Mouse (Mus musculus): Measurements from ENCODE around the gene Lin37. TPM values are rescaled to one million over a fixed set of nuclear protein-coding genes. Genes with fewer than 3 reads are reported as not detected.

The Lin37 gene
- polyA plus RNA-seq, 1 experiment, result 33.8 TPM

DNA sequence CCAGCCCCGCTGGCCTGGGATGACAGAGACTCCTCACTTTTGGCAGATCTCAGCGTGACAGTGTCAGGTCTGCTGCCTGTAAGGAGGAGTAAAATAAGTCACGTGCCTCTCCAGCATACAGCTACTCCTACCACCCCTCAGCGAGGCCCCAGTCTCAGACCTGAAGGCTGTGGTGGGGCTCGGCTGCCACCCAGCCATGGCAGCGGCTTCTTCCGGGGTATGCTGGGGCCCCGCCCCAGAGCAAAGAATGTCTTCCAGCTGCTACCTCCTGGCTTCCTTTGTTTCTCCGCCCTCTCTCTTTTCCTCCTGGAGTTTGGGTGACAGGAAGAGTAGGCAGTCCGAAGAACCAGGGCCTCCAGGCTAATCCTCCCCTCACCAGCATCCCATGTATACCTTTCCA, 33.7 kb downstream of the Lin37 start:
- Histone ChIP-seq H3K36me3 (ENCODE audit: control insufficient read depth, insufficient read depth, low read length) (no peaks in the 10 kb centered on the region), H3K4me1 (ENCODE audit: control insufficient read depth, insufficient read depth, low read length) (no peaks in the 10 kb centered on the region), H3K4me3 (ENCODE audit: insufficient read depth, low read depth, low read length) (0 out of 2 replicates have a peak overlapping the region, but pooled peaks have one; percentile 8), H3K27ac (ENCODE audit: insufficient read depth, low read depth, low read length) (no peak overlapping the region), H3K27me3 (replicated peaks; ENCODE audit: control insufficient read depth, insufficient read depth, low read length) (no peaks in the 10 kb centered on the region)
- TF ChIP-seq CTCF (conservative IDR thresholded peaks at IDR 0.05; ENCODE audit: insufficient read depth, insufficient read length, low read depth, low read length), result no peak
- no peak for TF ChIP-seq POLR2A (IDR thresholded peaks at IDR 0.05; ENCODE audit: low read depth, low read length)
- WGBS, result 57% methylated on average over 10 of the region's 10 CpGs
- no peak for DNase-seq

DNA sequence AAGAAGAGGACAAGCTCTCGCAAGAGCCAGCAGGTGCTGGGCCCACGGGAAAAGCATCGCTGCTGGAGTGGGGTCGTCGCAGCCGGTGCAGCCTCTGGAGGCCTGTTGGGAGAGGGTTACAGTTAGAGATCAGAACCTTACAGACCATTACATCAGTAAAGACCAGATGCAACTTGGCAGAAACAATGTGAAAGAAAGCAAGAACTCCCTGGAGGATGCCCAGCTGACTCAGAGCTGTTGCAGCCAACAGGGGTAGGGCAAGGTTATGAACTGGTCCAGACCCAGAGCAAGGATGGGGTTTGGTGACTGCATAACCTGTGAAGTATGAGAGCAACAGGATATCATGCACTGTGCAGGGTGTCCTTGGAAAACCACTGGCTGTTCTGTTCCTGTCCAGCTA, 35.2 kb downstream of the Lin37 start:
- Histone ChIP-seq H3K4me1 (ENCODE audit: control insufficient read depth, insufficient read depth, low read length) (no peaks in the 10 kb centered on the region), H3K27ac (ENCODE audit: insufficient read depth, low read depth, low read length) (no peak overlapping the region), H3K36me3 (ENCODE audit: control insufficient read depth, insufficient read depth, low read length) (no peaks in the 10 kb centered on the region), H3K27me3 (replicated peaks; ENCODE audit: control insufficient read depth, insufficient read depth, low read length) (no peaks in the 10 kb centered on the region), H3K4me3 (ENCODE audit: insufficient read depth, low read depth, low read length) (no peak overlapping the region)
- no peak for DNase-seq
- WGBS, result 91% methylated on average over 6 of the region's 6 CpGs
- TF ChIP-seq CTCF (conservative IDR thresholded peaks at IDR 0.05; ENCODE audit: insufficient read depth, insufficient read length, low read depth, low read length), result no peak
- TF ChIP-seq POLR2A (IDR thresholded peaks at IDR 0.05; ENCODE audit: low read depth, low read length), result no peak

DNA sequence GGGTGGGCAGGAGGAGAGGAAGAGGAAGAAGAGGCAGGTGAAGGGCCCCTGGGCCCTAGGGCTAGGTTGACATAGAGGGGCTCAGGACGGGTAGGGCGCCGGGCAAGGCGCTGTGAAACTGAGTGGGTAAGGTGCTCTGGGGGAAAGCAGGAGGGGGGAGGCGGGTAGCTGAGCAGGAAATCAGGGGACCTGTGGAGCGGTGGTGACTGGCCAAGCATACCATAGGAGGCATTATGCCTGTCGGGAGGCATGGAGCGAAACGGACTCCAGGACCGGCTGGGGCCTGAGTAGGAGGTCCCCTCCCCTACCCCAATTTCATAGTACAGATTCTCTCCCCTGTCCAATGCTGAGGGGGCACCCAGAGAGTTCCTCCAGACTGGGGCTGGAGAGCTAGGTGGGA, 36.8 kb downstream of the Lin37 start:
- Histone ChIP-seq H3K27ac (ENCODE audit: insufficient read depth, low read depth, low read length) (no peak overlapping the region), H3K27me3 (replicated peaks; ENCODE audit: control insufficient read depth, insufficient read depth, low read length) (no peaks in the 10 kb centered on the region), H3K36me3 (ENCODE audit: control insufficient read depth, insufficient read depth, low read length) (no peaks in the 10 kb centered on the region), H3K4me3 (ENCODE audit: insufficient read depth, low read depth, low read length) (no peak overlapping the region), H3K4me1 (ENCODE audit: control insufficient read depth, insufficient read depth, low read length) (no peaks in the 10 kb centered on the region)
- no peak for TF ChIP-seq CTCF (conservative IDR thresholded peaks at IDR 0.05; ENCODE audit: insufficient read depth, insufficient read length, low read depth, low read length)
- TF ChIP-seq POLR2A (IDR thresholded peaks at IDR 0.05; ENCODE audit: low read depth, low read length), result no peak
- 68% methylated on average over 10 of the region's 10 CpGs for WGBS
- no peak for DNase-seq

DNA sequence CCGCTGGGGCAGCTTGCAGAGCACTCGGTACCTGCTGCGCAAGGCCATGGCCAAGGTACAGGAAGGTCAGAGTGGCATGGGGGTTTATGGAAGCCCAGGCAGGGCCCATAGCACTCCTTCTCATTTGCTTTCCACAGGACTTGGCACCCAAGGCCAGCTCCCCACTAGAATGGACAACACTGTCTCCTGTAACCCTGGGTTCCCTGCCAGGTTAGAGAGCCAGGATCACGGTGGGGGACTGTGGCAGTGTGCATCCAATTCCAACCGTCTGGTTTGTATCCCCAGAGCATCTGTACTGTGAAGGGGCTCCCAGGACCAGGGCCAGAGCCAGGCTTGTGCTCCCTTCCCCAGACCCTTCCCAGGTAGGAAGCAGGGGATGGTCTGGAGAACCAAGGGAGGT, 38.8 kb downstream of the Lin37 start:
- WGBS, result 71% methylated on average over 5 of the region's 5 CpGs
- Histone ChIP-seq H3K4me3 (ENCODE audit: insufficient read depth, low read depth, low read length) (no peak overlapping the region), H3K27me3 (replicated peaks; ENCODE audit: control insufficient read depth, insufficient read depth, low read length) (no peaks in the 10 kb centered on the region), H3K27ac (ENCODE audit: insufficient read depth, low read depth, low read length) (no peak overlapping the region), H3K4me1 (ENCODE audit: control insufficient read depth, insufficient read depth, low read length) (no peaks in the 10 kb centered on the region), H3K36me3 (ENCODE audit: control insufficient read depth, insufficient read depth, low read length) (no peaks in the 10 kb centered on the region)
- DNase-seq, result no peak
- TF ChIP-seq POLR2A (IDR thresholded peaks at IDR 0.05; ENCODE audit: low read depth, low read length) (no peak), CTCF (conservative IDR thresholded peaks at IDR 0.05; ENCODE audit: insufficient read depth, insufficient read length, low read depth, low read length) (no peak)

DNA sequence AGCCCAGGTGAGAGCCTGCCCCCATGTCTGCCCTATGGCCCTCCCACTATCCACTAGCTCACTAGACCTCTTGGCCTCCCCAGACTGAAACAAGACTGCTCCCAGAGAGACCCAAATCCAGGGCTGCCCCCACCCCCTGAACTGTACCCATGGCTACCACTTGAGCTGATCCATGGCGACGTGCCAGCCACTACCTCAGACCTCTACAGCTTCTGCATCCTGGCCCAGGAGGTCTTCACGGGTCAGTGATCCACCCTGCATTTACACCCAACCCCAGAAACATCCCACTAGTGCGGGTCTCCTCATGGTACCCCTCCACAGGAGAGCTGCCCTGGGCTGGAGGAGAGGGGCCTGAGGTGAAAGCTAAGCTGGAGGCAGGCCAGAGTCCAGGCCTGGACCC, 39.2 kb downstream of the Lin37 start:
- Histone ChIP-seq H3K4me3 (ENCODE audit: insufficient read depth, low read depth, low read length) (no peak overlapping the region), H3K27me3 (replicated peaks; ENCODE audit: control insufficient read depth, insufficient read depth, low read length) (no peaks in the 10 kb centered on the region), H3K36me3 (ENCODE audit: control insufficient read depth, insufficient read depth, low read length) (no peaks in the 10 kb centered on the region), H3K27ac (ENCODE audit: insufficient read depth, low read depth, low read length) (no peak overlapping the region), H3K4me1 (ENCODE audit: control insufficient read depth, insufficient read depth, low read length) (no peaks in the 10 kb centered on the region)
- TF ChIP-seq POLR2A (IDR thresholded peaks at IDR 0.05; ENCODE audit: low read depth, low read length) (no peak), CTCF (conservative IDR thresholded peaks at IDR 0.05; ENCODE audit: insufficient read depth, insufficient read length, low read depth, low read length) (no peak)
- peak; percentile 17 for DNase-seq
- WGBS, result 53% methylated on average over 4 of the region's 4 CpGs

DNA sequence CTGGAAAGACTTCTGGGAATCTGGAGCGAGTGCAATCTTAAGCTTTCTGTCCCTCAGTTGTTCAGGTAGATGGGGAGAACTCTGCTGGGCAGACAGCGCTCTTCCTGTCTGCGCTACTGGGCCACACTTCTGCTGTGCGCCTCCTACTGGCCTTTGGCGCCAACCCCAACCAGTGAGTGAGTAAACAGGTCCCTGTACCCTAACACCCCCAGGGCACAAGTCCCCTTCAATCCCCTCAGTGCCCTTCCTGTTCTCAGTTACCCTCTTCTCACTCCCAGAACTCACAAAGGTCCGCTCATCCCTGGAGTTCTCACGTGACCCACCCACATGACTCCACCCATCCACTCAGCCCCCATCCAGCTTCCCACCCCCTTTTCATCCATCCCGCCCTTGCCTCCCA, 41.3 kb downstream of the Lin37 start:
- WGBS, result 57% methylated on average over 8 of the region's 8 CpGs
- no peak overlapping the region for H3K4me3 ChIP-seq (ENCODE audit: insufficient read depth, low read depth, low read length)
- no peaks in the 10 kb centered on the region for H3K27me3 ChIP-seq (replicated peaks; ENCODE audit: control insufficient read depth, insufficient read depth, low read length)
- H3K4me1 ChIP-seq (ENCODE audit: control insufficient read depth, insufficient read depth, low read length), result no peaks in the 10 kb centered on the region
- no peak for DNase-seq
- TF ChIP-seq CTCF (conservative IDR thresholded peaks at IDR 0.05; ENCODE audit: insufficient read depth, insufficient read length, low read depth, low read length) (no peak), POLR2A (IDR thresholded peaks at IDR 0.05; ENCODE audit: low read depth, low read length) (no peak)
- H3K36me3 ChIP-seq (ENCODE audit: control insufficient read depth, insufficient read depth, low read length), result no peaks in the 10 kb centered on the region
- H3K27ac ChIP-seq (ENCODE audit: insufficient read depth, low read depth, low read length), result no peak overlapping the region

DNA sequence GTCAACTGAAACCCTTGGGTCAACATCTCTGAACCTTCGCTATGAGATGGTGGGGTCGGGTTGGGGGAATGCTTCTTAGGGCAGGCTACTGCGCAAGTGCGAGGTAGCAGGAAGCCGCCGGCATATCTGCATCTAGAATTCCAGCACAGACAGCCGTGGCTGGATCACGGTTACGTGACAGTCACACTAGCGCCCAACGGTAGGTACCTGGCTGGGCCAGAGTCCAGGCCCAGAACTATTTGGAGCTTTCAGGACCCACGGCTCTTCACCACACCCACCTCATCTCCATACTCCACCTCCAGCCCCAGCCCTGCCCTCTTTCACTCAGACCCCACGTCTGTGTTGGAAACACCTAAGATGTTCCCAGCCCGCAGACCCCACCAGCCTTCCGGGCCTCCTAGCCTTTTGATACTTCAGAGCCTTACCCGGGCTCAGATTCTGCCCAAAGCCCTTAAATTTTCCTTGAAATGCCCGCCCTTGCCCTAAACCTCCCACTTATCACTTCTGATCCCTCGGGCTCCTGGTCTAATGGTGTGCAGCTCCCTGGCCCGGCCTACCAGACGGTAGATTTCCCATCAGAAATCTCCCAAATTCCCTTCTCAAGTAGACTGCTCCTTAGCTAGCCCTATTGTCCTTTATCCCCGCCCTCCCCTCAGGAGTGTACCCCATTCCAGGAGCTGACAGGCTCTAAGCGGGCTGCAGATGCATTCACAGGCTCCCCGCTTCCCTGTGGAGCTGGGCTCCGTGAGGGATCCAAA, 44.5 kb downstream of the Lin37 start:
- TF ChIP-seq POLR2A (IDR thresholded peaks at IDR 0.05; ENCODE audit: low read depth, low read length), result no peak
- TF ChIP-seq CTCF (conservative IDR thresholded peaks at IDR 0.05; ENCODE audit: insufficient read depth, insufficient read length, low read depth, low read length), result no peak
- WGBS, result 59% methylated on average over 24 of the region's 24 CpGs
- Histone ChIP-seq H3K27me3 (replicated peaks; ENCODE audit: control insufficient read depth, insufficient read depth, low read length) (no peaks in the 10 kb centered on the region), H3K4me1 (ENCODE audit: control insufficient read depth, insufficient read depth, low read length) (no peaks in the 10 kb centered on the region), H3K4me3 (ENCODE audit: insufficient read depth, low read depth, low read length) (no peak overlapping the region), H3K36me3 (ENCODE audit: control insufficient read depth, insufficient read depth, low read length) (no peaks in the 10 kb centered on the region), H3K27ac (ENCODE audit: insufficient read depth, low read depth, low read length) (no peak overlapping the region)
- DNase-seq, result peak; percentile 23
